Mouse (Mus musculus) neural tube, embryonic 12.5 days (tissue): ENCODE measurements around the gene Gm20388. TPM values are rescaled to one million over a fixed set of nuclear protein-coding genes. Genes with fewer than 3 reads are reported as not detected.

ENCODE experiments used
- ATAC-seq: fragments of 200-750 bp; cut with Nextera tagmentation; 2 replicates; pipeline ENCODE4 v1.8.0; 2017; ENCODE audit warnings: low read depth, mild to moderate bottlenecking, moderate TSS enrichment, moderate library complexity; ENCODE audit not compliant: low FRiP score
- H3K27ac ChIP-seq: fragments of 300-500 bp; sonication (generic); 2 replicates; pipeline ENCODE4 v1.5.1; 2016
- H3K27me3 ChIP-seq: fragments of 300-500 bp; sonication (generic); replicated peaks from 2 replicates; pipeline ENCODE4 v1.6.1; 2016; ENCODE audit warnings: mild to moderate bottlenecking
- H3K36me3 ChIP-seq: fragments of 300-500 bp; sonication (generic); 2 replicates; pipeline ENCODE4 v1.6.1; 2016; ENCODE audit warnings: mild to moderate bottlenecking
- H3K4me1 ChIP-seq: fragments of 300-500 bp; sonication (generic); 2 replicates; pipeline ENCODE4 v1.6.1; 2016
- H3K4me2 ChIP-seq: fragments of 300-500 bp; sonication (generic); replicated peaks from 2 replicates; pipeline ENCODE4 v1.6.1; 2016; ENCODE audit warnings: mild to moderate bottlenecking
- H3K4me3 ChIP-seq: fragments of 300-500 bp; sonication (generic); 2 replicates; pipeline ENCODE4 v1.5.1; 2016
- H3K9ac ChIP-seq: fragments of 300-500 bp; sonication (generic); 2 replicates; pipeline ENCODE4 v1.6.1; 2016; ENCODE audit warnings: mild to moderate bottlenecking
- H3K9me3 ChIP-seq: fragments of 300-500 bp; sonication (generic); 2 replicates; pipeline ENCODE4 v1.6.1; 2016; ENCODE audit warnings: mild to moderate bottlenecking
- WGBS: fragments of 180-500 bp; shearing (Covaris S2); methylation state at CpG from one replicate; pipeline ENCODE4 v1.1.7; 2016; 5-methylcytosine and 5-hydroxymethylcytosine counted together
- polyA plus RNA-seq: library from polyadenylated mRNA; unstranded; fragments of >200 nt; fragmentation: Nextera tagmentation; extraction: Ambion mirVana; gene quantifications from 2 replicates; pipeline ENCODE4 v1.2.1, GENCODE M21; 2016

The Gm20388 gene
- polyA plus RNA-seq, 1 experiment from 2014 or later, result not detected

GRCm38 (mm10) chr8:122769251-122770058 is 2858.8 kb downstream of the Gm20388 start:
- ATAC-seq, result no peak
- Histone ChIP-seq H3K36me3 (no peaks in the 10 kb centered on the region), H3K4me3 (no peak overlapping the region), H3K4me1 (peaks cover 4% of the 10 kb centered on the region), H3K27me3 (0 out of 2 replicates have a peak, but pooled peaks cover 6% of the 10 kb centered on the region), H3K9ac (no peak overlapping the region), H3K27ac (no peak overlapping the region), H3K9me3 (no peaks in the 10 kb centered on the region), H3K4me2 (no peak overlapping the region)
- 68% methylated on average over 24 of the region's 24 CpGs for WGBS

GRCm38 (mm10) chr8:122772431-122773060 is 2861.9 kb downstream of the Gm20388 start:
- H3K4me2 ChIP-seq, result no peak overlapping the region
- 38% methylated on average over 10 of the region's 10 CpGs for WGBS
- H3K27me3 ChIP-seq, result 0 out of 2 replicates have a peak, but pooled peaks cover 10% of the 10 kb centered on the region
- no peak overlapping the region for H3K4me3 ChIP-seq
- ATAC-seq, result no peak
- H3K4me1 ChIP-seq, result peaks cover 11% of the 10 kb centered on the region; the same call in 1 of the 2 replicates
- no peaks in the 10 kb centered on the region for H3K36me3 ChIP-seq
- H3K9me3 ChIP-seq, result no peaks in the 10 kb centered on the region
- H3K9ac ChIP-seq, result no peak overlapping the region
- H3K27ac ChIP-seq, result no peak overlapping the region

- H3K4me1 ChIP-seq, result peaks cover 11% of the 10 kb centered on the region; the same call in 1 of the 2 replicates
- ATAC-seq, result peak; percentile 65
- H3K36me3 ChIP-seq, result peaks cover 7% of the 10 kb centered on the region; the same call in 1 of the 2 replicates
- H3K4me3 ChIP-seq, result peak within 1 kb of the TSS; percentile 76
- 0 out of 2 replicates have a peak, but pooled peaks cover 10% of the 10 kb centered on the region for H3K27me3 ChIP-seq
- WGBS, result 2% methylated on average over 50 of the region's 50 CpGs
- H3K4me2 ChIP-seq, result peak within 1 kb of the TSS; percentile 89
- no peaks in the 10 kb centered on the region for H3K9me3 ChIP-seq
- H3K27ac ChIP-seq, result no peak within 1 kb of the TSS
- H3K9ac ChIP-seq, result peak within 1 kb of the TSS; percentile 87
These were observed 2864.9 kb downstream of the Gm20388 start, which contains the start of gene Acsf3 for GRCm38 (mm10) chr8:122775285-122776155. Acsf3 (plus strand) TSS chr8:122775486.

GRCm38 (mm10) chr8:122777701-122778100 is 2867.1 kb downstream of the Gm20388 start:
- H3K4me1 ChIP-seq, result peaks cover 11% of the 10 kb centered on the region; the same call in 1 of the 2 replicates
- H3K9me3 ChIP-seq, result no peaks in the 10 kb centered on the region
- no peak overlapping the region for H3K9ac ChIP-seq
- 92% methylated on average over 6 of the region's 6 CpGs for WGBS
- ATAC-seq, result no peak
- 0 out of 2 replicates have a peak, but pooled peaks cover 7% of the 10 kb centered on the region for H3K27me3 ChIP-seq
- peaks cover 27% of the 10 kb centered on the region for H3K36me3 ChIP-seq
- no peak overlapping the region for H3K27ac ChIP-seq
- H3K4me2 ChIP-seq, result no peak overlapping the region
- no peak overlapping the region for H3K4me3 ChIP-seq

- Histone ChIP-seq H3K9ac (no peak overlapping the region), H3K27ac (no peak overlapping the region), H3K27me3 (0 out of 2 replicates have a peak, but pooled peaks cover 4% of the 10 kb centered on the region), H3K4me3 (no peak overlapping the region), H3K4me2 (no peak overlapping the region), H3K9me3 (no peaks in the 10 kb centered on the region), H3K4me1 (peaks cover 11% of the 10 kb centered on the region; the same call in 1 of the 2 replicates), H3K36me3 (peaks cover 31% of the 10 kb centered on the region)
- 89% methylated on average over 3 of the region's 3 CpGs for WGBS
- ATAC-seq, result no peak
These were observed 2868.1 kb downstream of the Gm20388 start for GRCm38 (mm10) chr8:122778703-122779239.

- Histone ChIP-seq H3K36me3 (peaks cover 36% of the 10 kb centered on the region), H3K4me1 (peaks cover 11% of the 10 kb centered on the region; the same call in 1 of the 2 replicates), H3K27ac (no peak overlapping the region), H3K4me2 (no peak overlapping the region), H3K9me3 (no peaks in the 10 kb centered on the region), H3K27me3 (0 out of 2 replicates have a peak, but pooled peaks cover 4% of the 10 kb centered on the region), H3K9ac (no peak overlapping the region), H3K4me3 (no peak overlapping the region)
- ATAC-seq, result no peak
- 82% methylated on average over 9 of the region's 9 CpGs for WGBS
These were observed 2868.6 kb downstream of the Gm20388 start for GRCm38 (mm10) chr8:122779255-122779654.

- H3K9me3 ChIP-seq, result no peaks in the 10 kb centered on the region
- H3K4me3 ChIP-seq, result no peak overlapping the region
- H3K4me2 ChIP-seq, result no peak overlapping the region
- peaks cover 77% of the 10 kb centered on the region for H3K36me3 ChIP-seq
- H3K9ac ChIP-seq, result no peak overlapping the region
- H3K4me1 ChIP-seq, result no peaks in the 10 kb centered on the region
- ATAC-seq, result no peak
- H3K27ac ChIP-seq, result no peak overlapping the region
- H3K27me3 ChIP-seq, result no peaks in the 10 kb centered on the region
- whole genome bisulfite sequencing, result 78% methylated on average over 1 of the region's 1 CpGs
These were observed 2874.1 kb downstream of the Gm20388 start for GRCm38 (mm10) chr8:122784756-122785155.

- Histone ChIP-seq H3K4me1 (peaks cover 18% of the 10 kb centered on the region), H3K36me3 (peaks cover 44% of the 10 kb centered on the region), H3K27me3 (no peaks in the 10 kb centered on the region), H3K9ac (no peak overlapping the region), H3K4me2 (no peak overlapping the region), H3K4me3 (no peak overlapping the region), H3K27ac (no peak overlapping the region), H3K9me3 (no peaks in the 10 kb centered on the region)
- WGBS, result 93% methylated on average over 5 of the region's 5 CpGs
- ATAC-seq, result no peak
These were observed 2879.2 kb downstream of the Gm20388 start for GRCm38 (mm10) chr8:122789796-122790195.

- Histone ChIP-seq H3K9me3 (no peaks in the 10 kb centered on the region), H3K27me3 (no peaks in the 10 kb centered on the region), H3K27ac (peak overlapping the region; percentile 84), H3K4me1 (peaks cover 18% of the 10 kb centered on the region), H3K36me3 (peaks cover 13% of the 10 kb centered on the region), H3K4me2 (no peak overlapping the region), H3K4me3 (no peak overlapping the region), H3K9ac (0 out of 2 replicates have a peak overlapping the region, but pooled peaks have one; percentile 21)
- WGBS, result 61% methylated on average over 18 of the region's 18 CpGs
- peak; percentile 71 for ATAC-seq
These were observed 2882.9 kb downstream of the Gm20388 start for GRCm38 (mm10) chr8:122793375-122794174.

GRCm38 (mm10) chr8:122794175-122794454 is 2883.5 kb downstream of the Gm20388 start:
- Histone ChIP-seq H3K4me1 (peaks cover 18% of the 10 kb centered on the region), H3K27me3 (no peaks in the 10 kb centered on the region), H3K9me3 (no peaks in the 10 kb centered on the region), H3K4me2 (no peak overlapping the region), H3K27ac (peak overlapping the region; percentile 39; the same call in 1 of the 2 replicates), H3K4me3 (no peak overlapping the region), H3K9ac (no peak overlapping the region), H3K36me3 (peaks cover 12% of the 10 kb centered on the region)
- peak; percentile 27; the same call in 1 of the 2 replicates for ATAC-seq
- 71% methylated on average over 5 of the region's 5 CpGs for WGBS
